Mouse (Mus musculus) megakaryocyte, adult 5-6 weeks (primary cell): ENCODE measurements at regions not wholly inside any gene's neighbourhood (a gene's known extent, or its start where the extent isn't known, plus 50 kb on each side); places are given as distances from the start of the nearest gene placed in this dataset.

Source experiments
- ATAC-seq: 2 replicates; pipeline ENCODE4 v1.8.0; 2016; ENCODE audit warnings: mild to moderate bottlenecking, inconsistent platforms; ENCODE audit not compliant: poor library complexity, severe bottlenecking

- ATAC-seq, result no peak
Measured at GRCm38 (mm10) chr6:84393519-84394231, 200.0 kb downstream of the Cyp26b1 start.

GRCm38 (mm10) chr6:84392752-84393511 is 200.8 kb downstream of the Cyp26b1 start:
- ATAC-seq, result peak; percentile 93

GRCm38 (mm10) chr6:84391016-84391415 is 202.7 kb downstream of the Cyp26b1 start:
- no peak for ATAC-seq

DNA sequence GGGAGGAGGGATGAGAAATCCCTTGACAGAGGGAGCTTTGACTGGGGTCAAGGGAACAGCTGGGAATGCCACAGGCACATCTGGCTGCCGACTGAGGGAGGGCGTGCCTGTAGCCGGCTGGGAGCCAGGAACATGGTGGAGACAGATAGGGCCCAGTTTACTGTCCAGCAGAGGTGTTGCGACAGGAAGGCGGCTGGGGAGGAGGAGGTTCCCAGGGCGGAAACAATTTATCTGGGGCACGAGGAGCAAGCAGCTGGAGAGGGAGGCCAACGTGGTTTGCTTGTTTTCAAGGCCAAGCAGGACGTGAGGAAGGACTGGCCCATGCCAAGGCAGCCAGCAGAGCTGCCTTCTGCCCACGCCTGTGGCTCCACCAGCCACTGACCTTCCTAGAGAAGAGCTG is 208.0 kb downstream of the Cyp26b1 start:
- ATAC-seq, result no peak

GRCm38 (mm10) chr6:84383718-84384117 is 210.0 kb downstream of the Cyp26b1 start:
- ATAC-seq, result no peak

- ATAC-seq, result no peak
Measured at GRCm38 (mm10) chr6:84383141-84383540, 210.6 kb downstream of the Cyp26b1 start.

GRCm38 (mm10) chr6:84381571-84381970 is 212.1 kb downstream of the Cyp26b1 start:
- no peak for ATAC-seq

GRCm38 (mm10) chr6:84376666-84377065 is 217.0 kb downstream of the Cyp26b1 start:
- ATAC-seq, result no peak

DNA sequence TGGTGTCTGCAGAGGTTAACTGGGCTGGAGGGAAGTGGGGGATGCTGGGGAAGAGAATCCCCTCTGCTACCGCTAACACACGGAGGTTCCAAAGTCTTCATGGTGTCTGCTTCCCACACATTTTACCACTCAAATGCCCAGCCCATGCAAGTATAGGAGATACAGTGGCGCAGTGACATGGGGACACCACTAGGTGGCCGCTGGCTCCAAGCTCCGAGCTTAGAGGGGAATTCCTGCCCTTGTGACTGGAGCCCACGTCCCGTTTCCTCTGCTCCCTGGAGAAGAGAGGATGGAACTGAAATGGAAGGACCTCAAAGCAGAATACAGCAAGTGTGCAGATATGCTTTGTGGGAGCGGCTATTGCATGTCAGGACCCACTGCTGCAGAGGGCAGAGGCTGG is 218.2 kb downstream of the Cyp26b1 start:
- ATAC-seq, result peak; percentile 69

GRCm38 (mm10) chr6:84366365-84366764 is 227.3 kb downstream of the Cyp26b1 start:
- no peak for ATAC-seq

DNA sequence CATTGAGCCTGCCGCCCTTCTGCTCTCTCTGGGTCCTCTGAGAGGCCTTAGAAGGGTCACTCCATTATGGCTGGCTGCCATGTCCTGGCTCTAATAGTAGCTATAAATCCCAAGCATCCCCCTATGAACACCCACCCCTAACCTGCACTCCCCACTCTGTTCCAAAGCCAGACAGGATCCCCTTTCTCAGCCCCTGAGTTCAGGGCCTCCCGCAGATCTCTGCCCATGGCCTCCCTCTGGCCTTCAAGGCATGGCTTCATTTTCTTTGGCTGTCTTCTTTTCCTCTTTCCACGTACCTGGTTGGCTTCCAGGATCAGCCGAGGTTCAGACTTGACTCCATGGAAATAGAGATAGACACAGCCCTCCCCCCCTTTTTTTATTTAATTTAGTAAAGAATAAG is 227.8 kb downstream of the Cyp26b1 start:
- no peak for ATAC-seq

DNA sequence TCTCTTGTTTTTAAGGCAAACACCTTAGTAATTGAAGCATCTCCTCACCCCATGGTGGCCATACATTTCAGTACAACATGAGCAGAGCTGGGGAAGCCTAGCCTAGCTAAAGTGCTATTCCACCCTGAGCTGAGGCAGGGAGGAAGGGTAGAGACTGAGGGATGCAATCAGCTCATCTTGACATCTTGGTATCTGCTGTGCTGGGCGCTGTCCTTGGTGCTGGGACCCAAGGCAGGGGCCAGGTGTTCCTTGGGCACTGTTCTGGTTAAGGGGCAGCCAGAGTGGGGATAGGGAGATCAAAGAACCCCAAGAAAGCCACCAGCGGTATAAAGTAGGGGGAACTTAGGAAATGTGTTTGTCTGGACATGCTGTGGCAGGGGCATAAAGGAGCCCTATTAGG is 228.7 kb downstream of the Cyp26b1 start:
- ATAC-seq, result no peak

- ATAC-seq, result no peak
Measured at GRCm38 (mm10) chr6:84362331-84362730, 231.4 kb downstream of the Cyp26b1 start.

- ATAC-seq, result no peak
Measured at GRCm38 (mm10) chr6:84357911-84358310, 235.8 kb downstream of the Cyp26b1 start.

- no peak for ATAC-seq
Measured at GRCm38 (mm10) chr6:84353425-84354220, 240.1 kb downstream of the Cyp26b1 start.

GRCm38 (mm10) chr6:84344936-84345335 is 248.8 kb downstream of the Cyp26b1 start:
- no peak for ATAC-seq

GRCm38 (mm10) chr6:84333666-84334179 is 260.0 kb downstream of the Cyp26b1 start:
- ATAC-seq, result no peak

- no peak for ATAC-seq
Measured at GRCm38 (mm10) chr6:84329106-84329505, 264.6 kb downstream of the Cyp26b1 start.

DNA sequence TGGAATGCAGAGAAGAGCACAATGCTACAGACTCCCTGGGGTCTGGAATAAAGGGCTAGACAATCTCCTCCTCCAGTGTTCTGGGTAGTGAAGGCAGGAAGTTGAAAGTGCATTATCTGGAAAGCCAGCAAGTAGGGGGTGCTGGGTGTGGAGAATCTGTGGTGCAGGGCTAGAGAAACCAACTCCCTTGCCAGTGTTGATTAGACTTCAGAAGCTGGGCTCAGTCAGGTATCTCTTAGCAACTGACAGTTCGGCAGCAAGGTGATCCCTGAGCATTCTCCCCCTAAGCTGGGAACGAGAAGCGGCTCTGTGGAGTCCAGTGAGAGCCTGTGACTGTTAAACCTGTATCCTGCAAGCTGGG is 265.7 kb downstream of the Cyp26b1 start:
- no peak for ATAC-seq

DNA sequence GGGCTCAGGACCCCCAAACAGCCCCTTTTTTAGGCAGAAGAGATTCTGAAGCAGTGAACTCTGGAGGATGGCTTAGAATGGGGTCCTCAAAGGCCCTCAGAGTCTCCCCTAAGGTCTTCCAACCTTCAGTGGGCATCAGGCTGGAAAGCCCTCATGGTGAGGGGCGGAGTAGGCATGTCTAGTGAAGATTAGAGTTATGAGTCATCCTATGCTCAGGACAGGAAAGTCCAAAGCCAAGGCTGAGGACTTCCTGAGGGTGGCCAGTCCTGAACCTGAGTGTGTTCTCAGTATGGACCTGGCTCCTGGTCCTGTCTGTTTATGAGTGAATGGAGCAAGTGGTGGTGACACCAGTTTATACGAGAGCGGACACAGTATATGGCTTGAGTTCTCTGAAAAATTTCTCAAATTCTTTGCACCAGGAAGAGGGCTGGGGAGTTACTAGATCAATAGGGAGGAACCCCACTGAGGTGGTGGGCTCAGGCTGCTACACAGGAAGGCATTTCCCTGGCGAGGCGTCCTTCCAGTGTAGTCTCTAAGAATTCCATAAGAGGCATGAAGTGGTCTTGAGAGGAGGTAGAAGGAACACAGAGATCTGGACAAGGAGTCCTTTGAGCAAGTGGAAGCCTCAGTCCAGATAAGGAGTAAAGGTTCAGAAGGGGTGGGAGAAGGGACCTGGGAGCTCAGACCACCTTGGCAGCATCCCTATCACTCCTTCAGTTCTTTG is 266.2 kb downstream of the Cyp26b1 start:
- no peak for ATAC-seq
